Mouse (Mus musculus): ENCODE data around the gene Tcea3. TPM values are rescaled to one million over a fixed set of nuclear protein-coding genes. Genes with fewer than 3 reads are reported as not detected.

The Tcea3 gene
- 37.6 and 41.7 TPM in 2 replicates for polyA plus RNA-seq (2015; fragmentation: Nextera tagmentation; extraction: Ambion mirVana)

DNA sequence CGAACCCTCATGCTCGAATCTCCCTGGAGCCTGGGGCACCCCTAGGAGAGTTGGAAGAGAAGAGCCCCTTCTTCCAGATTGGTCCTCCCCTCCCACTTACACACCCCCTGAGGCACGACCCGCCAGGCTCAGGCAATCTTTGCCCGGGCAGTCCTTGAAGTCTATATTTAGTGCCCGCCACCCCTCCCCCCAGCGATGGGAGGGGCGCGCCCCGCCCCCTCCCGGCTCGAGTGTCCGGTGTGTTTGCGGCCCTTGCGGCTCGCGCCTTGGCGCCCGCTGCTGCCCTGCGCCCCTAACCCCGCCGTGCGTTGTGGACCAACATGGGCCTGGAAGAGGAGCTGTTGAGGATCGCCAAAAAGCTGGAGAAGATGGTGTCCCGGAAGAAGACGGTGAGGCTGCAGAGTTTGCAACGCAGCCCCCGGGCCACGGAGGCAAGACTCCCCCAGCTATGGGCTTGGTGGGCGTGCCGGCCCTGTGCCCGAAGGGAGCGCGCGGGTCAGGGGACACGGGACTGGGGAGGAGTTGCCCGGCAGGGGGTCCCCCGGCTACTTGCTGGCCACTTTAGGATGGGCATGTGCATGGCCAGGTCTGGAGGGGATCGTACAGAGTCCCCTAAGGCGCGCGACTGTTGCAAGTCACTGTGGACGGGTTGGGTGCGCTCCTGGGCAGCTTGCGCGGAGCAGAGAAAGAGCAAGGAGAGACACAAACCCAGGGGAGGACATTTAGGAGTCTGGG lies at the start of gene Tcea3:
Gene Tcea3 (plus strand): TSS at position 1 of the 735 bp plus-strand sequence.
- Histone ChIP-seq H3K27me3 (ENCODE audit: insufficient read depth, low read length) (peaks cover 46% of the 10 kb centered on the region), H3K4me2 (ENCODE audit: low read depth, low read length) (peak within 1 kb of the TSS; percentile 82), H3K4me1 (ENCODE audit: insufficient read depth) (peaks cover 17% of the 10 kb centered on the region), H3K4me3 (ENCODE audit: low read depth, low read length) (peak within 1 kb of the TSS; percentile 58), H3K9ac (replicated peaks) (peak within 1 kb of the TSS; percentile 54), H3K36me3 (replicated peaks; ENCODE audit: insufficient read depth, low read length) (peaks cover 5% of the 10 kb centered on the region; the same call in 1 of the 2 replicates), H3K9me3 (ENCODE audit: low read length) (no peaks in the 10 kb centered on the region), H3K27ac (ENCODE audit: low read depth) (peak within 1 kb of the TSS; percentile 51)
- peak; percentile 30; the same call in 1 of the 2 replicates for ATAC-seq
- TF ChIP-seq EP300 (IDR thresholded peaks at IDR 0.05; ENCODE audit: low read depth) (no peak), CTCF (IDR thresholded peaks at IDR 0.05; ENCODE audit: low read depth) (no peak)
- peak; percentile 68 for DNase-seq
- WGBS (ENCODE audit: insufficient replicate concordance) = under 1% methylated on average over 45 of the region's 46 CpGs

DNA sequence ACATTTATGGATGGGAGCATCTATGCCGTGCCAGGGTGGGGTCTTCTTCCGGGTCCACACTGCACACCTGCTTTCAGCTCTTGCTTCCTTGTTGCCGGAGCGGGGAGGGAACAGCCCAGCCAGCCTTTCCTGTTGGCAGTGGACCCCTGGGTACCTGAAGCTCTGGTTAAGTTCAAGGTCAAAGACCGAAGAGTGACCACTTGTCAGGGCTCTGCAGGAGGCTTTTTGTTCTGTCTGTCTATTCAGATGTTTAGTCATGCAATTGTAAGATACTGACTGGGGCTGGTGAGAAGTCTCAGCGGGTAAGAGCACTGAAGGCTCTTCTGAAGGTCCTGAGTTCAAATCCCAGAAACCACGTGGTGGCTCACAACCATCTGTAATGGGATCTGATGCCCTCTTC lies 48.7 kb upstream of the Tcea3 start:
- 75% methylated on average over 7 of the region's 7 CpGs for WGBS (ENCODE audit: insufficient replicate concordance)
- Histone ChIP-seq H3K4me3 (ENCODE audit: low read depth, low read length) (no peak overlapping the region), H3K9ac (replicated peaks) (no peak overlapping the region), H3K4me1 (ENCODE audit: insufficient read depth) (peaks cover 4% of the 10 kb centered on the region; the same call in 1 of the 2 replicates), H3K27me3 (ENCODE audit: insufficient read depth, low read length) (no peaks in the 10 kb centered on the region; the same call in 1 of the 2 replicates), H3K9me3 (ENCODE audit: low read length) (no peaks in the 10 kb centered on the region), H3K4me2 (ENCODE audit: low read depth, low read length) (no peak overlapping the region), H3K36me3 (replicated peaks; ENCODE audit: insufficient read depth, low read length) (peaks cover 21% of the 10 kb centered on the region), H3K27ac (ENCODE audit: low read depth) (no peak overlapping the region)
- no peak for ATAC-seq
- TF ChIP-seq EP300 (IDR thresholded peaks at IDR 0.05; ENCODE audit: low read depth) = no peak
- TF ChIP-seq CTCF (IDR thresholded peaks at IDR 0.05; ENCODE audit: low read depth) = no peak
- DNase-seq = no peak

DNA sequence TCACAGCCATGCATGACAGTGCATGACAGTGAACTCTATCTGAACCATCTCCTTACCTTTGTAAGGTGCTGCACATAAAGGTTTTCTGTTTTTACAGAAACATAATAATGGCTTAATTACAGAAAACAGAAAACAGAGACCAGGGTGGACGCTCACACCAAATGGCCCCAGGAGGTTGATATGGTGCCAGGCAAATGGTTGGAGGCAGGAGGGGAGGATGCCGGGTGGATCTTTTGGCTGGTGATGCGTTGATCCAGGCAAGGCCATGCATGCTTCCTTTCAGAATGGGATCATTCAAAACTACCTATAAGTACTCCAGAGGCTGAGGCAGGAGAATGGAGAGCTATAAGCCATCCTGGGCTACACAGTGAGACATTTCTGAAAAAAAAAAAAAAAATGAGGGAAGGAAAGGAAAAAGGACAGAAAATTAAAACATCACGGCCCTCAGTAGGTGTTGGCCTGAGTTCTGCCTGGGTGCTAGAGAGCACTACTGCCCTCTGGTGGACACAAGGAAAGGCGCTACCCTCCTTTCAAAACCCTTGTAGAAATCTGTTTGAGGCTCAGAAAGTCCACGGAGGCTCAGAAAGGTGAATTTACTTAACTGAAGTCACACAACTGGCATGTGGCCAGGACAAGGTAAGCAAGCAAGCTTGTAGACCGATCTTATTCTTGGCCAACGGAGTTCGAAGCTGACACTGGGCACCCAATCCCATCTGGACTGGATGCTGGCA lies 47.8 kb upstream of the Tcea3 start:
- no peak overlapping the region for H3K9ac ChIP-seq (replicated peaks)
- no peaks in the 10 kb centered on the region for H3K9me3 ChIP-seq (ENCODE audit: low read length)
- peaks cover 4% of the 10 kb centered on the region; the same call in 1 of the 2 replicates for H3K4me1 ChIP-seq (ENCODE audit: insufficient read depth)
- WGBS (ENCODE audit: insufficient replicate concordance) = 31% methylated on average over 9 of the region's 9 CpGs
- peak; percentile 51; the same call in 1 of the 2 replicates for ATAC-seq
- H3K27me3 ChIP-seq (ENCODE audit: insufficient read depth, low read length) = no peaks in the 10 kb centered on the region; the same call in 1 of the 2 replicates
- H3K4me2 ChIP-seq (ENCODE audit: low read depth, low read length) = no peak overlapping the region
- H3K4me3 ChIP-seq (ENCODE audit: low read depth, low read length) = no peak overlapping the region
- H3K36me3 ChIP-seq (replicated peaks; ENCODE audit: insufficient read depth, low read length) = peaks cover 12% of the 10 kb centered on the region
- peak; percentile 50 for DNase-seq
- TF ChIP-seq EP300 (IDR thresholded peaks at IDR 0.05; ENCODE audit: low read depth) (no peak), CTCF (IDR thresholded peaks at IDR 0.05; ENCODE audit: low read depth) (peak; percentile 97)
- no peak overlapping the region for H3K27ac ChIP-seq (ENCODE audit: low read depth)

DNA sequence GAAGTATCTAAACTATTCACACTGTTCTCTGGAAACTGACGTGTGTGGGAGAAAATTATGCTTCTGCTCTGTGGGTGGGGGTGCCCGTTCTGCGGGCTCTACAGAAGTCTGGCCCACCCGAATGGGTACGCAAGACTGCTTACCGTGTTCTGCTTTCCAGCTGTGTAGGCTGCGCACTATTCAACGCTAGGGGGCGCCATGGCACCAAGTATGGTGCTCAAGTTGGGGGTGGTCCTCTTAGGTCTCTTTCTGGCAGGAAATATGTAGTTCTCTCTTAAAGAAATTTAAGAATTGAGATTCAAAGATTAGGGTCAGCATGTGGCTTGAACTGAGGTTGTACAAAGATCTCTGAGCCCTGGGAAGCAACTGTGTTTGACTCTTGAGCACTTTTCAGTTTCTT lies 45.0 kb upstream of the Tcea3 start:
- Histone ChIP-seq H3K4me1 (ENCODE audit: insufficient read depth) (peaks cover 17% of the 10 kb centered on the region), H3K9ac (replicated peaks) (no peak overlapping the region), H3K36me3 (replicated peaks; ENCODE audit: insufficient read depth, low read length) (no peaks in the 10 kb centered on the region), H3K27me3 (ENCODE audit: insufficient read depth, low read length) (peaks cover 13% of the 10 kb centered on the region), H3K9me3 (ENCODE audit: low read length) (no peaks in the 10 kb centered on the region), H3K4me2 (ENCODE audit: low read depth, low read length) (no peak overlapping the region), H3K27ac (ENCODE audit: low read depth) (no peak overlapping the region), H3K4me3 (ENCODE audit: low read depth, low read length) (no peak overlapping the region)
- ATAC-seq (no peak), DNase-seq (peak; percentile 82)
- TF ChIP-seq CTCF (IDR thresholded peaks at IDR 0.05; ENCODE audit: low read depth) = peak; percentile 92
- no peak for TF ChIP-seq EP300 (IDR thresholded peaks at IDR 0.05; ENCODE audit: low read depth)
- WGBS (ENCODE audit: insufficient replicate concordance) = 6% methylated on average over 9 of the region's 9 CpGs

DNA sequence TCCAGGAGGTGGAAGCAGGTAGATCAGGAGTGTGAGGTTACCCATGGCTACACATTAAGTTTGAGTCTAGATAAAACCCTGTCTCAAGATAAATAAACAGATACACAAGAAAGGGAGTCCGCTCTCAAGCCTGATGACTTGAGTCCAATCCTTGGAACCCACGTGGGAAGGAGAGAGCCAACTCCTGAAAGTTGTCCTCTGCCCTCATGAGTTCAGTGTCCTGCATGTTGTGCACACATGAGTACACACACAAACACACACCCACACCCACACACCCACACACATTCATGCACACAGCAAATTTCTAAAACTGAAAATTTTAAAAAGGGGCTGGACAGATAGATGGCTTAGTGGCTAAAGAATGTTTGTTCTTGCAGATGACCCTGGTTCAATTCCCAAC lies 42.8 kb upstream of the Tcea3 start:
- peaks cover 18% of the 10 kb centered on the region for H3K27me3 ChIP-seq (ENCODE audit: insufficient read depth, low read length)
- no peak overlapping the region for H3K4me2 ChIP-seq (ENCODE audit: low read depth, low read length)
- H3K36me3 ChIP-seq (replicated peaks; ENCODE audit: insufficient read depth, low read length) = no peaks in the 10 kb centered on the region
- H3K4me3 ChIP-seq (ENCODE audit: low read depth, low read length) = no peak overlapping the region
- DNase-seq (no peak), ATAC-seq (no peak)
- peaks cover 17% of the 10 kb centered on the region for H3K4me1 ChIP-seq (ENCODE audit: insufficient read depth)
- no peak overlapping the region for H3K9ac ChIP-seq (replicated peaks)
- H3K27ac ChIP-seq (ENCODE audit: low read depth) = no peak overlapping the region
- 65% methylated on average over 2 of the region's 2 CpGs for WGBS (ENCODE audit: insufficient replicate concordance)
- H3K9me3 ChIP-seq (ENCODE audit: low read length) = no peaks in the 10 kb centered on the region
- TF ChIP-seq EP300 (IDR thresholded peaks at IDR 0.05; ENCODE audit: low read depth) (no peak), CTCF (IDR thresholded peaks at IDR 0.05; ENCODE audit: low read depth) (no peak)

Measured in liver, postnatal 0 days (tissue).